Mouse (Mus musculus) intestine, embryonic 14.5 days (tissue): Measurements from ENCODE around the gene Atg9a. TPM values are rescaled to one million over a fixed set of nuclear protein-coding genes. Genes with fewer than 3 reads are reported as not detected.
A peak's percentile ranks its signal among the peaks of the same experiment; 100 is the strongest.

Experiments
- ATAC-seq: fragments of 200-750 bp; cut with Nextera tagmentation; replicated peaks from 2 replicates; pipeline ENCODE4 v1.8.0; 2017; ENCODE audit warnings: low read depth, moderate number of reproducible peaks, moderate TSS enrichment, moderate library complexity; ENCODE audit not compliant: low FRiP score, low TSS enrichment
- DNase-seq: peaks from one replicate; pipeline ENCODE4 v3.0.0-alpha.2; 2018; ENCODE audit warnings: low spot score
- H3K27ac ChIP-seq: fragments of 300-500 bp; sonication (generic); 2 replicates; pipeline ENCODE4 v1.5.1; 2014; ENCODE audit warnings: low read depth, mild to moderate bottlenecking, control low read depth
- H3K27me3 ChIP-seq: fragments of 300-500 bp; sonication (generic); replicated peaks from 2 replicates; pipeline ENCODE4 v1.6.1; 2014; ENCODE audit warnings: low read length, control low read depth; ENCODE audit not compliant: control insufficient read depth, insufficient read depth
- H3K36me3 ChIP-seq: fragments of 300-500 bp; sonication (generic); 2 replicates; pipeline ENCODE4 v1.6.1; 2014; ENCODE audit warnings: low read length, control low read depth; ENCODE audit not compliant: control insufficient read depth, insufficient read depth
- H3K4me1 ChIP-seq: fragments of 300-500 bp; sonication (generic); replicated peaks from 2 replicates; pipeline ENCODE4 v1.6.1; 2014; ENCODE audit warnings: low read length, control low read depth, mixed read lengths; ENCODE audit not compliant: control insufficient read depth, insufficient read depth
- H3K4me2 ChIP-seq: fragments of 300-500 bp; sonication (generic); 2 replicates; pipeline ENCODE4 v1.6.1; 2014; ENCODE audit warnings: low read length
- H3K4me3 ChIP-seq: fragments of 300-500 bp; sonication (generic); 2 replicates; pipeline ENCODE4 v1.5.1; 2014; ENCODE audit warnings: low read depth, low read length, control low read depth, mixed read lengths
- H3K9ac ChIP-seq: fragments of 300-500 bp; sonication (generic); 2 replicates; pipeline ENCODE4 v1.6.1; 2014; ENCODE audit warnings: mild to moderate bottlenecking, low read length
- H3K9me3 ChIP-seq: fragments of 300-500 bp; sonication (generic); 2 replicates; pipeline ENCODE4 v1.6.1; 2016; ENCODE audit warnings: low read length, control low read depth; ENCODE audit not compliant: control insufficient read depth
- WGBS: fragments of 180-500 bp; shearing (Covaris S2); extraction: QIAGEN DNeasy Blood & Tissue Kit; methylation state at CpG from one replicate; pipeline ENCODE4 v1.1.7; 2014; 5-methylcytosine and 5-hydroxymethylcytosine counted together
- polyA plus RNA-seq: library from polyadenylated mRNA; unstranded; fragments of >200 nt; fragmentation: Nextera tagmentation; extraction: Ambion mirVana; gene quantifications from 2 replicates; pipeline ENCODE4 v1.2.1, GENCODE M21; 2014

Atg9a gene
- polyA plus RNA-seq, 1 experiment from 2014 or later = 26.3 TPM

GRCm38 (mm10) chr1:75211141-75211708 is 19.2 kb upstream of the Atg9a start:
- Histone ChIP-seq H3K4me1 (peaks cover 29% of the 10 kb centered on the region), H3K27ac (no peak overlapping the region), H3K9me3 (no peaks in the 10 kb centered on the region), H3K4me3 (peak overlapping the region; percentile 99), H3K4me2 (peak overlapping the region; percentile 98), H3K9ac (peak overlapping the region; percentile 93), H3K27me3 (no peaks in the 10 kb centered on the region), H3K36me3 (peaks cover 34% of the 10 kb centered on the region)
- no peak for ATAC-seq
- 12% methylated on average over 17 of the region's 17 CpGs for WGBS
- no peak for DNase-seq

- 5% methylated on average over 42 of the region's 42 CpGs for WGBS
- H3K4me1 ChIP-seq = peaks cover 29% of the 10 kb centered on the region
These were observed 18.4 kb upstream of the Atg9a start, which contains the start of the genes Glb1l and Stk16 for GRCm38 (mm10) chr1:75210136-75211087. Glb1l (minus strand) TSS chr1:75210813. Stk16 (plus strand) TSS chr1:75210838.

GRCm38 (mm10) chr1:75208967-75209678 is 17.1 kb upstream of the Atg9a start:
- Histone ChIP-seq H3K27ac (no peak overlapping the region), H3K9ac (peak overlapping the region; percentile 56), H3K27me3 (no peaks in the 10 kb centered on the region), H3K36me3 (peaks cover 17% of the 10 kb centered on the region), H3K9me3 (no peaks in the 10 kb centered on the region), H3K4me3 (peak overlapping the region; percentile 99), H3K4me1 (peaks cover 29% of the 10 kb centered on the region), H3K4me2 (peak overlapping the region; percentile 98)
- peak; percentile 73 for DNase-seq
- WGBS = 10% methylated on average over 34 of the region's 34 CpGs
- no peak for ATAC-seq

More at GRCm38 (mm10) chr1:75210136-75211087, 18.4 kb upstream of the Atg9a start, which contains the start of the genes Glb1l and Stk16:
- DNase-seq (peak; percentile 99), ATAC-seq (peak; percentile 91)
- Histone ChIP-seq H3K4me2 (peak within 1 kb of the TSS; percentile 98), H3K27ac (no peak within 1 kb of the TSS), H3K4me3 (peak within 1 kb of the TSS; percentile 99), H3K9ac (peak within 1 kb of the TSS; percentile 93), H3K27me3 (no peaks in the 10 kb centered on the region), H3K36me3 (peaks cover 30% of the 10 kb centered on the region), H3K9me3 (no peaks in the 10 kb centered on the region)

- H3K27me3 ChIP-seq = no peaks in the 10 kb centered on the region
These were observed 9.2 kb upstream of the Atg9a start for GRCm38 (mm10) chr1:75201236-75201635.

GRCm38 (mm10) chr1:75192452-75192851 is 456 bp upstream of the Atg9a start:
- H3K4me2 ChIP-seq = peak overlapping the region; percentile 81
- peak overlapping the region; percentile 90 for H3K4me3 ChIP-seq
- peaks cover 16% of the 10 kb centered on the region for H3K4me1 ChIP-seq
- peak overlapping the region; percentile 81 for H3K9ac ChIP-seq
- H3K27me3 ChIP-seq = no peaks in the 10 kb centered on the region
- peak overlapping the region; percentile 90 for H3K27ac ChIP-seq
- ATAC-seq = peak; percentile 57
- WGBS = under 1% methylated on average over 19 of the region's 19 CpGs
- DNase-seq = no peak
- peaks cover 35% of the 10 kb centered on the region for H3K36me3 ChIP-seq
- H3K9me3 ChIP-seq = no peaks in the 10 kb centered on the region

More at GRCm38 (mm10) chr1:75201236-75201635, 9.2 kb upstream of the Atg9a start:
- Histone ChIP-seq H3K9ac (no peak overlapping the region), H3K27ac (no peak overlapping the region), H3K9me3 (no peaks in the 10 kb centered on the region), H3K36me3 (peaks cover 51% of the 10 kb centered on the region), H3K4me2 (no peak overlapping the region), H3K4me1 (no peaks in the 10 kb centered on the region), H3K4me3 (no peak overlapping the region)
- ATAC-seq = no peak
- 82% methylated on average over 1 of the region's 1 CpGs for WGBS
- no peak for DNase-seq

- peak overlapping the region; percentile 89 for H3K4me2 ChIP-seq
- H3K4me3 ChIP-seq = peak overlapping the region; percentile 90
- H3K27me3 ChIP-seq = no peaks in the 10 kb centered on the region
- no peak for ATAC-seq
- peak overlapping the region; percentile 76 for H3K9ac ChIP-seq
- H3K36me3 ChIP-seq = peaks cover 35% of the 10 kb centered on the region
- peaks cover 16% of the 10 kb centered on the region for H3K4me1 ChIP-seq
- 44% methylated on average over 5 of the region's 5 CpGs for WGBS
- H3K27ac ChIP-seq = peak overlapping the region; percentile 24; the same call in 1 of the 2 replicates
- no peaks in the 10 kb centered on the region for H3K9me3 ChIP-seq
- DNase-seq = no peak
These were observed 756 bp downstream of the Atg9a start for GRCm38 (mm10) chr1:75191258-75191621.

- Histone ChIP-seq H3K4me1 (peaks cover 16% of the 10 kb centered on the region), H3K9me3 (no peaks in the 10 kb centered on the region), H3K9ac (no peak overlapping the region), H3K36me3 (peaks cover 35% of the 10 kb centered on the region), H3K4me3 (no peak overlapping the region), H3K4me2 (no peak overlapping the region), H3K27ac (no peak overlapping the region), H3K27me3 (no peaks in the 10 kb centered on the region)
- WGBS = 36% methylated on average over 2 of the region's 2 CpGs
- DNase-seq = no peak
- ATAC-seq = no peak
These were observed 1.4 kb downstream of the Atg9a start for GRCm38 (mm10) chr1:75190577-75190976.

GRCm38 (mm10) chr1:75187914-75188483 is 4.0 kb downstream of the Atg9a start:
- Histone ChIP-seq H3K4me2 (no peak overlapping the region), H3K9me3 (no peaks in the 10 kb centered on the region), H3K9ac (no peak overlapping the region), H3K36me3 (peaks cover 47% of the 10 kb centered on the region), H3K27ac (no peak overlapping the region), H3K27me3 (no peaks in the 10 kb centered on the region), H3K4me1 (peaks cover 11% of the 10 kb centered on the region), H3K4me3 (no peak overlapping the region)
- ATAC-seq (no peak), DNase-seq (no peak)
- WGBS = 91% methylated on average over 2 of the region's 2 CpGs
